Mouse (Mus musculus): ENCODE data around the gene Tnrc6a. TPM values are rescaled to one million over a fixed set of nuclear protein-coding genes. Genes with fewer than 3 reads are reported as not detected.

Tnrc6a gene
- total RNA-seq, 2 experiments from 2014 or later = 32.9 to 57.8 TPM

- DNase-seq = peak; percentile 22
Observed at GRCm38 (mm10) chr7:123124735-123125181, 1.1 kb downstream of the Tnrc6a start.

- no peak for DNase-seq
Observed at GRCm38 (mm10) chr7:123126056-123126455, 2.4 kb downstream of the Tnrc6a start.

GRCm38 (mm10) chr7:123127301-123127700, 3.6 kb downstream of the Tnrc6a start:
- DNase-seq = no peak

- no peak for DNase-seq
Observed at GRCm38 (mm10) chr7:123127981-123128380, 4.3 kb downstream of the Tnrc6a start.

- no peak for DNase-seq
Observed at GRCm38 (mm10) chr7:123129061-123129460, 5.4 kb downstream of the Tnrc6a start.

- DNase-seq = no peak
Observed at GRCm38 (mm10) chr7:123130198-123130597, 6.5 kb downstream of the Tnrc6a start.

- no peak for DNase-seq
Observed at GRCm38 (mm10) chr7:123132401-123132800, 8.7 kb downstream of the Tnrc6a start.

- no peak for DNase-seq
Observed at GRCm38 (mm10) chr7:123134876-123135275, 11.2 kb downstream of the Tnrc6a start.

- no peak for DNase-seq
Observed at GRCm38 (mm10) chr7:123135655-123136054, 12.0 kb downstream of the Tnrc6a start.

- DNase-seq = no peak
Observed at GRCm38 (mm10) chr7:123138001-123138400, 14.3 kb downstream of the Tnrc6a start.

GRCm38 (mm10) chr7:123146141-123146846, 22.6 kb downstream of the Tnrc6a start:
- no peak for DNase-seq

- no peak for DNase-seq
Observed at GRCm38 (mm10) chr7:123147787-123148186, 24.1 kb downstream of the Tnrc6a start.

GRCm38 (mm10) chr7:123148935-123149334, 25.2 kb downstream of the Tnrc6a start:
- DNase-seq = no peak

- DNase-seq = no peak
Observed at GRCm38 (mm10) chr7:123162346-123162745, 38.7 kb downstream of the Tnrc6a start.

- no peak for DNase-seq
Observed at GRCm38 (mm10) chr7:123167436-123167835, 43.8 kb downstream of the Tnrc6a start.

- DNase-seq = no peak
Observed at GRCm38 (mm10) chr7:123169618-123170017, 45.9 kb downstream of the Tnrc6a start.

- DNase-seq = no peak
Observed at GRCm38 (mm10) chr7:123172101-123172500, 48.4 kb downstream of the Tnrc6a start.

- DNase-seq = no peak
Observed at GRCm38 (mm10) chr7:123177215-123177614, 53.5 kb downstream of the Tnrc6a start.

- DNase-seq = no peak
Observed at GRCm38 (mm10) chr7:123181787-123182701, 58.4 kb downstream of the Tnrc6a start.

- no peak for DNase-seq
Observed at GRCm38 (mm10) chr7:123184891-123185290, 61.2 kb downstream of the Tnrc6a start.

- no peak for DNase-seq
Observed at GRCm38 (mm10) chr7:123186463-123186862, 62.8 kb downstream of the Tnrc6a start.

- no peak for DNase-seq
Observed at GRCm38 (mm10) chr7:123187246-123187645, 63.6 kb downstream of the Tnrc6a start.

GRCm38 (mm10) chr7:123188462-123188861, 64.8 kb downstream of the Tnrc6a start:
- DNase-seq = no peak
